Mouse (Mus musculus) olfactory bulb, adult 2 months (tissue): ENCODE measurements at regions not wholly inside any gene's neighbourhood (a gene's known extent, or its start where the extent isn't known, plus 50 kb on each side); places are given as distances from the start of the nearest gene placed in this dataset.

Experiments used
- CTCF ChIP-seq: fragments of 200-500 bp; IDR thresholded peaks from 2 replicates; pipeline ENCODE4 v1.5.1; 2012; ENCODE audit warnings: low read depth, mild to moderate bottlenecking, low read length, moderate library complexity; ENCODE audit not compliant: insufficient read depth
- POLR2A ChIP-seq: fragments of 200-500 bp; IDR thresholded peaks from 2 replicates; pipeline ENCODE4 v1.6.1; 2012; ENCODE audit warnings: mild to moderate bottlenecking, low read depth, low read length, moderate library complexity; ENCODE audit not compliant: insufficient read depth

- no peak for TF ChIP-seq POLR2A
- TF ChIP-seq CTCF = no peak
These were observed 335.1 kb upstream of the Xrcc4 start for GRCm38 (mm10) chr13:90424541-90424940.
